Mouse (Mus musculus) C2C12 (cell line): Measurements from ENCODE around the gene Noto. TPM values are rescaled to one million over a fixed set of nuclear protein-coding genes. Genes with fewer than 3 reads are reported as not detected.

Source experiments
- H3K27me3 ChIP-seq: one replicate; pipeline ENCODE4 v1.6.1; 2011; ENCODE audit not compliant: control insufficient read depth, insufficient read depth, insufficient read length
- H3K36me3 ChIP-seq: one replicate; pipeline ENCODE4 v1.6.1; 2011; ENCODE audit not compliant: control insufficient read depth, insufficient read depth
- H3K4me3 ChIP-seq: one replicate; pipeline ENCODE4 v1.5.1; 2011; ENCODE audit warnings: mild to moderate bottlenecking, control low read depth; ENCODE audit not compliant: poor library complexity, insufficient read depth, severe bottlenecking
- H3K79me2 ChIP-seq: one replicate; pipeline ENCODE4 v1.6.1; 2011; ENCODE audit not compliant: control insufficient read depth, insufficient read depth
- H3K79me3 ChIP-seq: one replicate; pipeline ENCODE4 v1.6.1; 2011; ENCODE audit warnings: low read depth, control low read depth
- H3ac ChIP-seq: one replicate; pipeline ENCODE3; 2011; ENCODE audit warnings: low read depth; ENCODE audit not compliant: control insufficient read depth, insufficient read length
- CEBPB ChIP-seq: IDR thresholded peaks from one replicate; pipeline ENCODE4 v1.6.1; 2011; ENCODE audit warnings: low read depth, mild to moderate bottlenecking, control low read depth, moderate library complexity
- CTCF ChIP-seq: IDR thresholded peaks from one replicate; pipeline ENCODE4 v1.5.1; 2011; ENCODE audit not compliant: control insufficient read depth, insufficient read depth, insufficient read length
- FOSL1 ChIP-seq: IDR thresholded peaks from one replicate; pipeline ENCODE4 v1.8.0; 2011; ENCODE audit warnings: mild to moderate bottlenecking, low read length; ENCODE audit not compliant: poor library complexity, insufficient read depth, severe bottlenecking
- MAX ChIP-seq: IDR thresholded peaks from one replicate; pipeline ENCODE4 v1.6.1; 2011; ENCODE audit warnings: mild to moderate bottlenecking, control low read depth
- MYOD1 ChIP-seq: IDR thresholded peaks from one replicate; pipeline ENCODE4 v1.6.1; 2011; ENCODE audit warnings: low read depth; ENCODE audit not compliant: control insufficient read depth, insufficient read length
- MYOG ChIP-seq: IDR thresholded peaks from one replicate; pipeline ENCODE4 v1.6.1; 2011; ENCODE audit not compliant: control insufficient read depth, insufficient read length; ENCODE audit errors: extremely low read depth
- USF1 ChIP-seq: IDR thresholded peaks from one replicate; pipeline ENCODE4 v1.6.1; 2011; ENCODE audit warnings: low read depth, mild to moderate bottlenecking, control low read depth, moderate library complexity
- long read RNA-seq, 2 experiments: library from polyadenylated mRNA; unstranded; transcript quantifications; one replicate each; pipeline ENCODE4 v2.0.0; 2019 to 2020
- polyA plus RNA-seq: library from polyadenylated mRNA; unstranded; fragments of >200 nt; fragmentation: generic; extraction: Trizol; gene quantifications from one replicate; pipeline ENCODE4 v1.2.1, GENCODE M21; 2012; ENCODE audit warnings: missing spikeins

Gene Noto
- not detected for polyA plus RNA-seq
- long read RNA-seq, experiment 1: 0 reads
- long read RNA-seq, experiment 2: 0 reads

GRCm38 (mm10) chr6:85423836-85424379 lies at the start of gene Noto:
TSS of gene Noto (plus strand) at chr6:85423886.
- Histone ChIP-seq H3K36me3 (no peaks in the 10 kb centered on the region), H3K4me3 (no peak within 1 kb of the TSS), H3K79me2 (no peaks in the 10 kb centered on the region), H3K79me3 (no peaks in the 10 kb centered on the region), H3K27me3 (peaks cover 48% of the 10 kb centered on the region), H3ac (no peak within 1 kb of the TSS)
- TF ChIP-seq FOSL1 (no peak), MYOG (no peak), USF1 (no peak), CTCF (no peak), CEBPB (no peak), MAX (no peak), MYOD1 (no peak)

- H3K79me2 ChIP-seq: peaks cover 30% of the 10 kb centered on the region
- TF ChIP-seq CTCF: no peak
- no peak for TF ChIP-seq MYOD1
- TF ChIP-seq MYOG: no peak
- TF ChIP-seq MAX: no peak
- no peak for TF ChIP-seq USF1
- TF ChIP-seq CEBPB: no peak
- no peak for TF ChIP-seq FOSL1
- H3ac ChIP-seq: peak within 1 kb of the TSS; percentile 79
- no peaks in the 10 kb centered on the region for H3K36me3 ChIP-seq
- H3K4me3 ChIP-seq: peak within 1 kb of the TSS; percentile 53
- no peaks in the 10 kb centered on the region for H3K27me3 ChIP-seq
- peaks cover 9% of the 10 kb centered on the region for H3K79me3 ChIP-seq
These were observed 49.5 kb upstream of the Noto start, which contains the start of gene Rab11fip5 for GRCm38 (mm10) chr6:85373951-85374733. TSS of gene Rab11fip5 (minus strand) at chr6:85374634.

GRCm38 (mm10) chr6:85374734-85375114 lies 49.0 kb upstream of the Noto start:
- H3K79me3 ChIP-seq: peaks cover 9% of the 10 kb centered on the region
- H3K4me3 ChIP-seq: peak overlapping the region; percentile 53
- peaks cover 30% of the 10 kb centered on the region for H3K79me2 ChIP-seq
- H3ac ChIP-seq: peak overlapping the region; percentile 2
- H3K27me3 ChIP-seq: no peaks in the 10 kb centered on the region
- no peak for TF ChIP-seq MYOD1
- TF ChIP-seq CTCF: no peak
- no peak for TF ChIP-seq USF1
- TF ChIP-seq MAX: no peak
- TF ChIP-seq FOSL1: no peak
- no peak for TF ChIP-seq MYOG
- TF ChIP-seq CEBPB: no peak
- no peaks in the 10 kb centered on the region for H3K36me3 ChIP-seq

GRCm38 (mm10) chr6:85377066-85377734 lies 46.5 kb upstream of the Noto start:
- H3K27me3 ChIP-seq: no peaks in the 10 kb centered on the region
- no peak overlapping the region for H3K4me3 ChIP-seq
- no peak overlapping the region for H3ac ChIP-seq
- H3K79me2 ChIP-seq: peaks cover 20% of the 10 kb centered on the region
- TF ChIP-seq FOSL1 (no peak), MYOG (no peak), MAX (no peak), CTCF (no peak), USF1 (no peak), CEBPB (no peak), MYOD1 (no peak)
- H3K36me3 ChIP-seq: no peaks in the 10 kb centered on the region
- peaks cover 9% of the 10 kb centered on the region for H3K79me3 ChIP-seq

GRCm38 (mm10) chr6:85377876-85378275 lies 45.8 kb upstream of the Noto start:
- Histone ChIP-seq H3ac (no peak overlapping the region), H3K27me3 (no peaks in the 10 kb centered on the region), H3K79me2 (peaks cover 14% of the 10 kb centered on the region), H3K79me3 (peaks cover 7% of the 10 kb centered on the region), H3K4me3 (no peak overlapping the region), H3K36me3 (no peaks in the 10 kb centered on the region)
- TF ChIP-seq MYOD1 (no peak), FOSL1 (no peak), CEBPB (no peak), USF1 (no peak), MYOG (no peak), MAX (no peak), CTCF (no peak)
